Mouse (Mus musculus) c-Kit-negative CD71-positive TER-119-positive erythroid progenitor cells, embryonic 14.5 days (primary cell): ENCODE results near the gene Igsf11.

Experiments used
- DNase-seq: peaks from one replicate; pipeline ENCODE4 v3.0.0-alpha.2; 2013; ENCODE audit warnings: low read depth, low spot score

Igsf11 gene

GRCm38 (mm10) chr16:38931519-38931918 lies 39.0 kb downstream of the Igsf11 start:
- DNase-seq, result no peak

GRCm38 (mm10) chr16:38940805-38941204 lies 48.3 kb downstream of the Igsf11 start:
- no peak for DNase-seq

GRCm38 (mm10) chr16:38941275-38941674 lies 48.8 kb downstream of the Igsf11 start:
- DNase-seq, result no peak

- no peak for DNase-seq
These were observed 51.5 kb downstream of the Igsf11 start for GRCm38 (mm10) chr16:38943706-38944550.

- no peak for DNase-seq
These were observed 52.6 kb downstream of the Igsf11 start for GRCm38 (mm10) chr16:38945111-38945510.

- no peak for DNase-seq
These were observed 53.1 kb downstream of the Igsf11 start for GRCm38 (mm10) chr16:38945581-38945981.

- DNase-seq, result no peak
These were observed 54.0 kb downstream of the Igsf11 start for GRCm38 (mm10) chr16:38946453-38946852.

GRCm38 (mm10) chr16:38947141-38947879 lies 54.8 kb downstream of the Igsf11 start:
- DNase-seq, result no peak

GRCm38 (mm10) chr16:38948441-38948840 lies 56.0 kb downstream of the Igsf11 start:
- no peak for DNase-seq

- DNase-seq, result no peak
These were observed 60.4 kb downstream of the Igsf11 start for GRCm38 (mm10) chr16:38952881-38953280.

- DNase-seq, result no peak
These were observed 61.4 kb downstream of the Igsf11 start for GRCm38 (mm10) chr16:38953821-38954220.

- DNase-seq, result no peak
These were observed 62.2 kb downstream of the Igsf11 start for GRCm38 (mm10) chr16:38954501-38955288.

GRCm38 (mm10) chr16:38955296-38955695 lies 62.8 kb downstream of the Igsf11 start:
- no peak for DNase-seq

- no peak for DNase-seq
These were observed 66.3 kb downstream of the Igsf11 start for GRCm38 (mm10) chr16:38958801-38959200.

GRCm38 (mm10) chr16:38960550-38960949 lies 68.1 kb downstream of the Igsf11 start:
- DNase-seq, result no peak

GRCm38 (mm10) chr16:38961865-38962264 lies 69.4 kb downstream of the Igsf11 start:
- DNase-seq, result no peak

- no peak for DNase-seq
These were observed 70.2 kb downstream of the Igsf11 start for GRCm38 (mm10) chr16:38962695-38963094.

GRCm38 (mm10) chr16:38967026-38967425 lies 74.6 kb downstream of the Igsf11 start:
- no peak for DNase-seq

- no peak for DNase-seq
These were observed 83.7 kb downstream of the Igsf11 start for GRCm38 (mm10) chr16:38976151-38976550.

GRCm38 (mm10) chr16:38978546-38978945 lies 86.1 kb downstream of the Igsf11 start:
- DNase-seq, result no peak

GRCm38 (mm10) chr16:38980546-38980945 lies 88.1 kb downstream of the Igsf11 start:
- no peak for DNase-seq

- no peak for DNase-seq
These were observed 89.6 kb downstream of the Igsf11 start for GRCm38 (mm10) chr16:38982051-38982450.
